Mouse (Mus musculus): Measurements from ENCODE around the gene Abcd3. TPM values are rescaled to one million over a fixed set of nuclear protein-coding genes. Genes with fewer than 3 reads are reported as not detected.

Abcd3 gene
- polyA plus RNA-seq, 1 experiment from 2014 or later: 70.8 TPM

- Histone ChIP-seq H3K4me3 (ENCODE audit: low read length) (no peak overlapping the region), H3K36me3 (ENCODE audit: control insufficient read depth, insufficient read depth, low read length) (no peaks in the 10 kb centered on the region), H3K4me2 (replicated peaks; ENCODE audit: low read depth, low read length) (no peak overlapping the region), H3K9ac (ENCODE audit: low read depth, low read length) (no peak overlapping the region), H3K9me3 (ENCODE audit: control insufficient read depth, low read length) (no peaks in the 10 kb centered on the region), H3K27me3 (ENCODE audit: control insufficient read depth, insufficient read depth, low read length) (no peaks in the 10 kb centered on the region), H3K4me1 (ENCODE audit: control insufficient read depth, insufficient read depth, low read length) (no peaks in the 10 kb centered on the region), H3K27ac (ENCODE audit: low read depth, low read length) (no peak overlapping the region)
- 79% methylated on average over 6 of the region's 6 CpGs for WGBS
- ATAC-seq (ENCODE audit: low FRiP score, low TSS enrichment): peak; percentile 88
Observed at GRCm38 (mm10) chr3:121844658-121845057, 29.6 kb upstream of the Abcd3 start.

DNA sequence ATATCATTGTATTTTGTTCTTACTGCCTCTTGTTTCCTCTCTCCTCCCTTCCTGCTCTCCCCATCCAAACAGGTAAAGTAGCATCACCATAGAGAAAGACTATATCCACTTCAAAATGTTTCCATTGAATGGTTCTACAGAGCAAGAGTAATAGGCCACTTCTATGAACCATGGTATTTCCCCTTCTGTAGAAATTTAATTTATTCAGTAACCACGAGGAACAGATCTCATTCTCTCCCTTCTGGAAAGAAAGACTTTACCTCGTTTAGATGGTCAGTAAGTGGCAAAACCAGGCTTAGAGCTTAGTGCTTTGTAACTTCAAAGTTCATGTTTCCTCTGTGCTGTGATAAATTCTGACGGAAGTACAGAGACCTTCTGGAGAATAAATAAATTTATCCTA lies 28.9 kb upstream of the Abcd3 start:
- H3K4me1 ChIP-seq (ENCODE audit: control insufficient read depth, insufficient read depth, low read length): no peaks in the 10 kb centered on the region
- no peak for ATAC-seq (ENCODE audit: low FRiP score, low TSS enrichment)
- 74% methylated on average over 3 of the region's 3 CpGs for WGBS

DNA sequence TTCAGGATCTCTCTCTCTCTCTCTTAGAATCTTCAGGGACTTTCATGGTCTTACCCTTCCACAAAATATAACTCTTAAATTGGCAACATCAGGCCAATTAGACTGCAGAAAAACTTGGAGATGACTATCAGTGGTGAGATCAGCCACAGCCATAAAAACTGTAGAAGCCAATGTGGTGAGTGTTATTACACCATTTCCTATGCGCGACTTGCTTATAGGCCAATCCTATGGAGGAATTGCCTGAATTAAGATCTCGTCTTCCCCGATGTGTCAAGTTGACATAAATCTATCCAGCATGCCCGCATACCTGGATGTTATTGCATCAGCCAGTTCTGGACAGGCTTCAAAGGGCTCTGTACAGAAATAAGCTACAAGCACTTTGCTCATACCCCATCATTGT lies 28.2 kb upstream of the Abcd3 start:
- Histone ChIP-seq H3K9ac (ENCODE audit: low read depth, low read length) (no peak overlapping the region), H3K4me2 (replicated peaks; ENCODE audit: low read depth, low read length) (no peak overlapping the region), H3K9me3 (ENCODE audit: control insufficient read depth, low read length) (no peaks in the 10 kb centered on the region; the same call in 1 of the 2 replicates), H3K36me3 (ENCODE audit: control insufficient read depth, insufficient read depth, low read length) (no peaks in the 10 kb centered on the region), H3K27ac (ENCODE audit: low read depth, low read length) (no peak overlapping the region), H3K4me1 (ENCODE audit: control insufficient read depth, insufficient read depth, low read length) (no peaks in the 10 kb centered on the region), H3K4me3 (ENCODE audit: low read length) (no peak overlapping the region), H3K27me3 (ENCODE audit: control insufficient read depth, insufficient read depth, low read length) (no peaks in the 10 kb centered on the region)
- no peak for ATAC-seq (ENCODE audit: low FRiP score, low TSS enrichment)
- 85% methylated on average over 5 of the region's 5 CpGs for WGBS

More for the DNA sequence above, 28.9 kb upstream of the Abcd3 start:
- H3K4me3 ChIP-seq (ENCODE audit: low read length): no peak overlapping the region
- no peak overlapping the region for H3K27ac ChIP-seq (ENCODE audit: low read depth, low read length)
- no peak overlapping the region for H3K9ac ChIP-seq (ENCODE audit: low read depth, low read length)
- H3K4me2 ChIP-seq (replicated peaks; ENCODE audit: low read depth, low read length): no peak overlapping the region
- no peaks in the 10 kb centered on the region for H3K36me3 ChIP-seq (ENCODE audit: control insufficient read depth, insufficient read depth, low read length)
- no peaks in the 10 kb centered on the region for H3K27me3 ChIP-seq (ENCODE audit: control insufficient read depth, insufficient read depth, low read length)
- H3K9me3 ChIP-seq (ENCODE audit: control insufficient read depth, low read length): no peaks in the 10 kb centered on the region

DNA sequence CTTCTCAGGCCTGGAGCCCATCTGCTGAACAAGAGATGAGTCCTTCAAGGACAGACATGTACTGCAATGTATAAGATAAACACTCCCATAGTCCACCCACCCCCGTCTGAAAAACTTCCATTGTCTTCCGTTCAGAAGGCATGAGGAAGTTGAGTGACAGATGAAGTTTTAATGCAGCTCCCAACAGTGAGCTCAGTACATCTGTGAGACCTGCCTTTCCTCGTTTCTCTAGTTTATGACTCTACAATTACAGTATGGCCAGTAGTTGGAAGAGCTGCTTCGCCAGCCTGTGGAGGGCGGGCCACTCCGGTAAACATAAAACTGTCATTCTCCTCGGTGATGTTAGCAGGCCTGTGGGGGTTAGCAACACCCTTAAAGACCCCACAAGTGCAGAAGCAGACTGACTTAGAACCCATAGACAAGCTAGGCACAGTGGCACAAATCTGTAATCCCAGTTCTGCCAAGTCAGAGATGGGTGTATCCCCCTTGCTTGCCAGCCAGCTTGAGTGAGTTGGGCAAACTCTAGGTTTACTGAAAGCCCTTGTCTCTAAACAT lies 27.3 kb upstream of the Abcd3 start:
- WGBS: 31% methylated on average over 7 of the region's 7 CpGs
- Histone ChIP-seq H3K4me3 (ENCODE audit: low read length) (no peak overlapping the region), H3K36me3 (ENCODE audit: control insufficient read depth, insufficient read depth, low read length) (no peaks in the 10 kb centered on the region), H3K9ac (ENCODE audit: low read depth, low read length) (no peak overlapping the region), H3K27me3 (ENCODE audit: control insufficient read depth, insufficient read depth, low read length) (no peaks in the 10 kb centered on the region), H3K4me2 (replicated peaks; ENCODE audit: low read depth, low read length) (no peak overlapping the region), H3K9me3 (ENCODE audit: control insufficient read depth, low read length) (no peaks in the 10 kb centered on the region; the same call in 1 of the 2 replicates), H3K27ac (ENCODE audit: low read depth, low read length) (no peak overlapping the region), H3K4me1 (ENCODE audit: control insufficient read depth, insufficient read depth, low read length) (no peaks in the 10 kb centered on the region)
- no peak for ATAC-seq (ENCODE audit: low FRiP score, low TSS enrichment)

DNA sequence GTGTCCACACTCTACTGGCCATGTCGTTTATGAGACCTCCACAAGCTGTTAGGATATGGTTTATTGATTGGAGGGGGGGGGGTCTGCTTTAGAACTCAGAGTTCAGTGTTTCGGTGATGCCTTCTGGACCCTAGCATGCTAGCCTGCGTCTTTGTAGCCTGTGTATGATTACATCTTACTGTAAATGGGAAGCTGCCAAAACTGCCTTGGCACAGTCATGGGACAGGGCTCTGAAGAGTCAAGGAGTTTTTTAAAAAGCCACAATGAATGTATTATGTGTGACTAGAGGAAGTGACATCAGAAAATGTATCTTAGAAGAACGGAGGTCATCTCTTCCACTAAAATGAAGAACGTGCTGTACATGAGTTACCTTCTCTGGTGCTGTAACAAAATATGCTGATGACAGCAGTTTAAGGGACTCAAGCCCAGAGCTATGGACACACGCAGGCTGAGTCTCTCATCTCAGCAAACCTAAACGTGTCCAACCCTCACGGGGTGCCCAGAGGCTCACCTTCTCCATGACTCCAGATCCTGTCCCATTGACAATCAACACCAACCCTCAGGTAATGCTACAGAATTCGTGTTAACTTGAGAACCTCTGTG lies 26.4 kb upstream of the Abcd3 start:
- Histone ChIP-seq H3K9me3 (ENCODE audit: control insufficient read depth, low read length) (no peaks in the 10 kb centered on the region; the same call in 1 of the 2 replicates), H3K4me3 (ENCODE audit: low read length) (no peak overlapping the region), H3K27me3 (ENCODE audit: control insufficient read depth, insufficient read depth, low read length) (no peaks in the 10 kb centered on the region), H3K9ac (ENCODE audit: low read depth, low read length) (no peak overlapping the region), H3K36me3 (ENCODE audit: control insufficient read depth, insufficient read depth, low read length) (no peaks in the 10 kb centered on the region), H3K4me1 (ENCODE audit: control insufficient read depth, insufficient read depth, low read length) (no peaks in the 10 kb centered on the region), H3K27ac (ENCODE audit: low read depth, low read length) (no peak overlapping the region), H3K4me2 (replicated peaks; ENCODE audit: low read depth, low read length) (no peak overlapping the region)
- no peak for ATAC-seq (ENCODE audit: low FRiP score, low TSS enrichment)
- 74% methylated on average over 9 of the region's 9 CpGs for WGBS

GRCm38 (mm10) chr3:121840351-121840750 lies 25.2 kb upstream of the Abcd3 start:
- Histone ChIP-seq H3K9ac (ENCODE audit: low read depth, low read length) (no peak overlapping the region), H3K36me3 (ENCODE audit: control insufficient read depth, insufficient read depth, low read length) (no peaks in the 10 kb centered on the region), H3K4me1 (ENCODE audit: control insufficient read depth, insufficient read depth, low read length) (no peaks in the 10 kb centered on the region), H3K27ac (ENCODE audit: low read depth, low read length) (no peak overlapping the region), H3K4me2 (replicated peaks; ENCODE audit: low read depth, low read length) (no peak overlapping the region), H3K9me3 (ENCODE audit: control insufficient read depth, low read length) (no peaks in the 10 kb centered on the region; the same call in 1 of the 2 replicates), H3K4me3 (ENCODE audit: low read length) (no peak overlapping the region), H3K27me3 (ENCODE audit: control insufficient read depth, insufficient read depth, low read length) (no peaks in the 10 kb centered on the region)
- WGBS: 94% methylated on average over 8 of the region's 8 CpGs
- no peak for ATAC-seq (ENCODE audit: low FRiP score, low TSS enrichment)

GRCm38 (mm10) chr3:121834732-121835131 lies 19.6 kb upstream of the Abcd3 start:
- Histone ChIP-seq H3K36me3 (ENCODE audit: control insufficient read depth, insufficient read depth, low read length) (no peaks in the 10 kb centered on the region), H3K4me3 (ENCODE audit: low read length) (no peak overlapping the region), H3K4me1 (ENCODE audit: control insufficient read depth, insufficient read depth, low read length) (no peaks in the 10 kb centered on the region), H3K27me3 (ENCODE audit: control insufficient read depth, insufficient read depth, low read length) (no peaks in the 10 kb centered on the region), H3K9ac (ENCODE audit: low read depth, low read length) (no peak overlapping the region), H3K4me2 (replicated peaks; ENCODE audit: low read depth, low read length) (no peak overlapping the region), H3K27ac (ENCODE audit: low read depth, low read length) (no peak overlapping the region), H3K9me3 (ENCODE audit: control insufficient read depth, low read length) (no peaks in the 10 kb centered on the region; the same call in 1 of the 2 replicates)
- no peak for ATAC-seq (ENCODE audit: low FRiP score, low TSS enrichment)
- 82% methylated on average over 2 of the region's 2 CpGs for WGBS

- H3K4me1 ChIP-seq (ENCODE audit: control insufficient read depth, insufficient read depth, low read length): no peaks in the 10 kb centered on the region
- no peak for ATAC-seq (ENCODE audit: low FRiP score, low TSS enrichment)
- no peaks in the 10 kb centered on the region; the same call in 1 of the 2 replicates for H3K9me3 ChIP-seq (ENCODE audit: control insufficient read depth, low read length)
Observed at GRCm38 (mm10) chr3:121834250-121834649, 19.1 kb upstream of the Abcd3 start.

DNA sequence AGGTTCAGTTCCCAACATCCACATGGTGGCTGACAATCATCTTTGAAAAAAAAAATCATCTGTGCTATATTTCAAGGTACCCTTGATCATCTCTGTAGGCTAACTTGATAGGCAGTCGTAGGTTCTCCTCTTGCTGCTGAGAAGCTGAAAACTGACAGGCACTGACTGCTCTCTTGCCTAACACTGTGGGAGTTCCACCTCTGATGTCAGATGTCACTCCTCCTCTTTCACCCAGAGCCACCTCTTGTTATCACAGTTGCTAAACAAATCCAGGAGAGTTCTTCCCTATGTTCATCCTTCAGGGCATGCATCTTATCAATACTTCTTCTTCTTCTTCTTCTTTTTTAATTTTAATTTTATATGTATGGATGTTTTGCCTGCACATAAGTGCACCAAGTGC lies 10.0 kb upstream of the Abcd3 start:
- WGBS: 71% methylated on average over 1 of the region's 1 CpGs
- no peaks in the 10 kb centered on the region for H3K27me3 ChIP-seq (ENCODE audit: control insufficient read depth, insufficient read depth, low read length)
- H3K27ac ChIP-seq (ENCODE audit: low read depth, low read length): no peak overlapping the region

More at GRCm38 (mm10) chr3:121834250-121834649, 19.1 kb upstream of the Abcd3 start:
- no peak overlapping the region for H3K4me2 ChIP-seq (replicated peaks; ENCODE audit: low read depth, low read length)
- 77% methylated on average over 4 of the region's 4 CpGs for WGBS
- H3K36me3 ChIP-seq (ENCODE audit: control insufficient read depth, insufficient read depth, low read length): no peaks in the 10 kb centered on the region
- no peak overlapping the region for H3K4me3 ChIP-seq (ENCODE audit: low read length)
- no peak overlapping the region for H3K9ac ChIP-seq (ENCODE audit: low read depth, low read length)
- H3K27ac ChIP-seq (ENCODE audit: low read depth, low read length): no peak overlapping the region
- H3K27me3 ChIP-seq (ENCODE audit: control insufficient read depth, insufficient read depth, low read length): no peaks in the 10 kb centered on the region

More for the DNA sequence above, 10.0 kb upstream of the Abcd3 start:
- Histone ChIP-seq H3K4me3 (ENCODE audit: low read length) (no peak overlapping the region), H3K9me3 (ENCODE audit: control insufficient read depth, low read length) (peaks cover 3% of the 10 kb centered on the region; the same call in 1 of the 2 replicates), H3K9ac (ENCODE audit: low read depth, low read length) (no peak overlapping the region), H3K36me3 (ENCODE audit: control insufficient read depth, insufficient read depth, low read length) (no peaks in the 10 kb centered on the region), H3K4me1 (ENCODE audit: control insufficient read depth, insufficient read depth, low read length) (no peaks in the 10 kb centered on the region), H3K4me2 (replicated peaks; ENCODE audit: low read depth, low read length) (no peak overlapping the region)
- ATAC-seq (ENCODE audit: low FRiP score, low TSS enrichment): no peak
